18 mouse cellular contexts compared by ENCODE assay signal in the genomic region with DNA sequence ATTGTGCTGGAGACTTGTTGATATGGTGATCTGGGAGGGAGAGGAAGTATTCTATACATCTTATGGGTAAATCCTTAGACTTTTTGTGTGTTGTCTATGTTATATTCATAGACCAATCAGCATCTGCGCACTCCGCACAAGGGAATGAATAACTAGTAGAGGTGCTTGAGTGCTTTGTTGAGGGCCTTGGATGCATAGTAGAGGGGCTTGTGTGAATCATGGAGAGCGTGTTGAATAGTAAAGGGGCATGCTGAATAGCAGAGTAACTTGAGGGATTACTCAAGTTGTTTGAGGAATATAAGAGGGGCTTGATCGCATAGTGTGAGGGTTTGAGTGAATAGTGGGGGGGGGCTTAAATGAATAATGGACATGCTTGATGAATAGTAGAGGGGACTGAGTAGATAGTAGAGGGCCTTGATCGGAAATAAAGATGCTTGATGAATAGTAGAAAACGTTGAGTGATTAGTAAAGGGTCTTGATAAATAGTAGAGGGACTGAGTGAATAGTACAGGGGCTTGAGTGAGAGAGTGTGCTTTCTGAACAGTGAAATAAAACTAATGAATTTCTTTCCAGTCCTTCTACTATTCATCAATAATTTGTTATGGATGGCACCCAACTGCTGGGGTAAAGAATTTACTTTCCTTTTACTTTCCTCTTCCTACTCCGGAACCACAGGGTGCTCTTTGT.
DNase-seq lines count a peak whose midpoint lies in the region; ATAC-seq and TF ChIP-seq lines count a peak whose summit lies in the region.
"Had no signal": no experiment of that assay in that cellular context is flagged by ENCODE, and none has a peak within 500 bp of the region (broad histone marks: within the 10 kb centered on the region; RNA-seq: fewer than 3 reads in every experiment).

No protein-coding gene starts in this region.

- H3K9me3 ChIP-seq in forebrain, embryonic 12.5 days, result no peaks in the 10 kb centered on the region
- H3K9me3 ChIP-seq in forebrain, postnatal 0 days (ENCODE audit: low read length), result no peaks in the 10 kb centered on the region
- H3K9me3 ChIP-seq in midbrain, embryonic 11.5 days (ENCODE audit: control insufficient read depth, low read length), result no peaks in the 10 kb centered on the region
- no peaks in the 10 kb centered on the region for H3K9me3 ChIP-seq in midbrain, postnatal 0 days (ENCODE audit: low read length)
- H3K9me3 ChIP-seq in neural tube, embryonic 12.5 days, result no peaks in the 10 kb centered on the region
- no peaks in the 10 kb centered on the region for H3K9me3 ChIP-seq in neural tube, embryonic 15.5 days (replicated peaks)
- H3K9me3 ChIP-seq: embryonic facial prominence, embryonic 10.5 days; heart, embryonic 15.5 days; hindbrain, embryonic 15.5 days had no signal

- H3K36me3 ChIP-seq in forebrain, embryonic 12.5 days (replicated peaks), result no peaks in the 10 kb centered on the region
- no peaks in the 10 kb centered on the region for H3K36me3 ChIP-seq in forebrain, postnatal 0 days (ENCODE audit: insufficient read depth)
- H3K36me3 ChIP-seq in midbrain, embryonic 11.5 days (ENCODE audit: control insufficient read depth, insufficient read depth, low read length), result no peaks in the 10 kb centered on the region
- H3K36me3 ChIP-seq in midbrain, postnatal 0 days (ENCODE audit: insufficient read depth, low read length), result no peaks in the 10 kb centered on the region
- no peaks in the 10 kb centered on the region for H3K36me3 ChIP-seq in neural tube, embryonic 12.5 days
- H3K36me3 ChIP-seq in neural tube, embryonic 15.5 days, result no peaks in the 10 kb centered on the region
- H3K36me3 ChIP-seq: embryonic facial prominence, embryonic 10.5 days; heart, embryonic 15.5 days; hindbrain, embryonic 15.5 days had no signal

- H3K4me2 ChIP-seq in forebrain, embryonic 12.5 days, result no peak overlapping the region
- H3K4me2 ChIP-seq in forebrain, postnatal 0 days (ENCODE audit: low read depth), result no peak overlapping the region
- H3K4me2 ChIP-seq in midbrain, embryonic 11.5 days, result no peak overlapping the region
- no peak overlapping the region for H3K4me2 ChIP-seq in midbrain, postnatal 0 days (ENCODE audit: low read depth, low read length, poor library complexity, severe bottlenecking)
- H3K4me2 ChIP-seq in neural tube, embryonic 12.5 days (replicated peaks), result no peak overlapping the region
- no peak overlapping the region for H3K4me2 ChIP-seq in neural tube, embryonic 15.5 days
- H3K4me2 ChIP-seq: heart, embryonic 11.5 days; heart, embryonic 15.5 days; hindbrain, embryonic 15.5 days had no signal

- no peaks in the 10 kb centered on the region for H3K27me3 ChIP-seq in forebrain, embryonic 12.5 days
- no peaks in the 10 kb centered on the region for H3K27me3 ChIP-seq in forebrain, postnatal 0 days (ENCODE audit: insufficient read depth, low read length)
- no peaks in the 10 kb centered on the region for H3K27me3 ChIP-seq in midbrain, embryonic 11.5 days (ENCODE audit: control insufficient read depth, insufficient read depth, low read length)
- H3K27me3 ChIP-seq in midbrain, postnatal 0 days (ENCODE audit: insufficient read depth, low read length), result no peaks in the 10 kb centered on the region
- H3K27me3 ChIP-seq in neural tube, embryonic 12.5 days (replicated peaks), result no peaks in the 10 kb centered on the region
- no peaks in the 10 kb centered on the region for H3K27me3 ChIP-seq in neural tube, embryonic 15.5 days (replicated peaks)
- H3K27me3 ChIP-seq: heart, embryonic 15.5 days; hindbrain, embryonic 15.5 days had no signal

- peak; percentile 51; the same call in 1 of the 2 replicates for ATAC-seq in forebrain, embryonic 12.5 days (ENCODE audit: low FRiP score)
- ATAC-seq in forebrain, postnatal 0 days, result no peak
- ATAC-seq in midbrain, embryonic 11.5 days (ENCODE audit: low FRiP score), result peak; percentile 80
- no peak for ATAC-seq in midbrain, postnatal 0 days (ENCODE audit: low FRiP score)
- peak; percentile 50; the same call in 1 of the 2 replicates for ATAC-seq in neural tube, embryonic 12.5 days (ENCODE audit: low FRiP score, low read depth)
- ATAC-seq in neural tube, embryonic 15.5 days (ENCODE audit: low FRiP score), result no peak
- ATAC-seq: intestine, embryonic 16.5 days had no signal

- WGBS in forebrain, embryonic 12.5 days, result 52% methylated on average over 7 of the region's 7 CpGs
- 45% methylated on average over 7 of the region's 7 CpGs for WGBS in forebrain, postnatal 0 days
- 77% methylated on average over 7 of the region's 7 CpGs for WGBS in midbrain, embryonic 11.5 days
- 72% methylated on average over 7 of the region's 7 CpGs for WGBS in midbrain, postnatal 0 days
- 56% methylated on average over 7 of the region's 7 CpGs for WGBS in neural tube, embryonic 12.5 days
- 41% methylated on average over 7 of the region's 7 CpGs for WGBS in neural tube, embryonic 15.5 days

- no peak overlapping the region for H3K4me3 ChIP-seq in forebrain, embryonic 12.5 days (replicated peaks)
- no peak overlapping the region for H3K4me3 ChIP-seq in forebrain, postnatal 0 days (ENCODE audit: low read depth, low read length)
- H3K4me3 ChIP-seq in midbrain, embryonic 11.5 days (ENCODE audit: low read depth, low read length), result no peak overlapping the region
- no peak overlapping the region for H3K4me3 ChIP-seq in midbrain, postnatal 0 days (ENCODE audit: low read depth, low read length)
- no peak overlapping the region for H3K4me3 ChIP-seq in neural tube, embryonic 12.5 days
- H3K4me3 ChIP-seq in neural tube, embryonic 15.5 days (replicated peaks), result no peak overlapping the region
- H3K4me3 ChIP-seq: embryonic facial prominence, embryonic 10.5 days; heart, adult 2 months; heart, embryonic 15.5 days; hindbrain, embryonic 15.5 days had no signal

- no peak overlapping the region for H3K27ac ChIP-seq in forebrain, embryonic 12.5 days
- no peak overlapping the region for H3K27ac ChIP-seq in forebrain, postnatal 0 days (ENCODE audit: low read depth, low read length)
- H3K27ac ChIP-seq in midbrain, embryonic 11.5 days (ENCODE audit: low read depth, low read length), result no peak overlapping the region
- no peak overlapping the region for H3K27ac ChIP-seq in midbrain, postnatal 0 days (ENCODE audit: low read depth, low read length)
- no peak overlapping the region for H3K27ac ChIP-seq in neural tube, embryonic 12.5 days
- no peak overlapping the region for H3K27ac ChIP-seq in neural tube, embryonic 15.5 days (replicated peaks)
- H3K27ac ChIP-seq: embryonic facial prominence, embryonic 10.5 days; heart, adult 2 months; heart, embryonic 15.5 days; hindbrain, embryonic 15.5 days had no signal

- H3K4me1 ChIP-seq in forebrain, embryonic 12.5 days, result no peaks in the 10 kb centered on the region
- no peaks in the 10 kb centered on the region for H3K4me1 ChIP-seq in forebrain, postnatal 0 days (ENCODE audit: insufficient read depth)
- H3K4me1 ChIP-seq in midbrain, embryonic 11.5 days (ENCODE audit: control insufficient read depth, insufficient read depth, low read length), result no peaks in the 10 kb centered on the region
- H3K4me1 ChIP-seq in midbrain, postnatal 0 days (ENCODE audit: insufficient read depth, low read length), result no peaks in the 10 kb centered on the region
- no peaks in the 10 kb centered on the region for H3K4me1 ChIP-seq in neural tube, embryonic 12.5 days
- no peaks in the 10 kb centered on the region for H3K4me1 ChIP-seq in neural tube, embryonic 15.5 days
- H3K4me1 ChIP-seq: embryonic facial prominence, embryonic 10.5 days; hindbrain, embryonic 15.5 days had no signal

- DNase-seq in forebrain, postnatal 0 days, result no peak
- DNase-seq in midbrain, embryonic 11.5 days (ENCODE audit: low spot score, missing footprints), result no peak
- DNase-seq in midbrain, postnatal 0 days (ENCODE audit: low spot score), result no peak
- DNase-seq: adrenal gland, adult 2 months; adrenal gland, postnatal 25 days; cerebellum, adult 2 months; cerebellum, postnatal 10 days; gastrocnemius, postnatal 14 days; heart, adult 2 months; heart, postnatal 14 days had no signal

- no peak for TF ChIP-seq CTCF in forebrain, postnatal 0 days (IDR thresholded peaks at IDR 0.05; ENCODE audit: low read depth)
- TF ChIP-seq CTCF in midbrain, postnatal 0 days (IDR thresholded peaks at IDR 0.05), result no peak

- H3K9ac ChIP-seq in forebrain, embryonic 12.5 days, result no peak overlapping the region
- H3K9ac ChIP-seq in forebrain, postnatal 0 days, result no peak overlapping the region
- H3K9ac ChIP-seq in midbrain, embryonic 11.5 days (ENCODE audit: low read length), result no peak overlapping the region
- H3K9ac ChIP-seq in midbrain, postnatal 0 days (replicated peaks; ENCODE audit: low read length, poor library complexity, severe bottlenecking), result no peak overlapping the region
- H3K9ac ChIP-seq in neural tube, embryonic 12.5 days, result no peak overlapping the region
- no peak overlapping the region for H3K9ac ChIP-seq in neural tube, embryonic 15.5 days (replicated peaks)
- H3K9ac ChIP-seq: heart, embryonic 15.5 days; hindbrain, embryonic 15.5 days had no signal

Comparison
In these comparisons a context has a peak if more than half of its experiments do, and no peak if none do; other contexts are left out.
1. ATAC-seq: peak in forebrain, embryonic 12.5 days (single experiment), midbrain, embryonic 11.5 days (single experiment) and neural tube, embryonic 12.5 days (single experiment); none in forebrain, postnatal 0 days (single experiment), midbrain, postnatal 0 days (single experiment) and neural tube, embryonic 15.5 days (single experiment).